Mouse (Mus musculus) left cerebral cortex, adult 18-20 months (tissue): Measurements from ENCODE around the gene 9130213A22Rik. TPM values are rescaled to one million over a fixed set of nuclear protein-coding genes. Genes with fewer than 3 reads are reported as not detected.

Source experiments
- DNase-seq, 2 experiments: peaks; one replicate each; pipeline ENCODE4 v3.0.0; 2021 to 2022; ENCODE audit warnings: low spot score in 2 of 2, mixed read lengths in 1 of 2
- total RNA-seq, 2 experiments: library from RNA; stranded (reverse); gene quantifications; 2 replicates each; pipeline ENCODE4 v1.2.3; 2021

The 9130213A22Rik gene
- total RNA-seq, 2 experiments from 2014 or later, result 0.53 to 0.98 TPM

- DNase-seq, result peak; percentile 95 to 97
Measured at GRCm38 (mm10) chr11:69123693-69124497, 1.5 kb upstream of the 9130213A22Rik start.

- DNase-seq, result peak; percentile 88 to 92
Measured at GRCm38 (mm10) chr11:69123056-69123692, 785 bp upstream of the 9130213A22Rik start.

GRCm38 (mm10) chr11:69121741-69122335, 551 bp downstream of the 9130213A22Rik start:
- DNase-seq, result no peak

- DNase-seq, result no peak
Measured at GRCm38 (mm10) chr11:69121001-69121740, 1.2 kb downstream of the 9130213A22Rik start.

GRCm38 (mm10) chr11:69120221-69121000, 2.0 kb downstream of the 9130213A22Rik start, which contains the start of gene Hes7:
Hes7 (plus strand) TSS chr11:69120404.
- DNase-seq, result no peak

- DNase-seq, result no peak
Measured at GRCm38 (mm10) chr11:69119446-69120155, 2.8 kb downstream of the 9130213A22Rik start.

- peak; percentile 87 to 92 for DNase-seq
Measured at GRCm38 (mm10) chr11:69118765-69119164, 3.6 kb downstream of the 9130213A22Rik start.

- peak; percentile 51 to 58 for DNase-seq
Measured at GRCm38 (mm10) chr11:69117737-69118695, 4.4 kb downstream of the 9130213A22Rik start.

GRCm38 (mm10) chr11:69116843-69117242, 5.5 kb downstream of the 9130213A22Rik start:
- no peak for DNase-seq

- no peak for DNase-seq
Measured at GRCm38 (mm10) chr11:69114621-69115020, 7.8 kb downstream of the 9130213A22Rik start.

GRCm38 (mm10) chr11:69114018-69114417, 8.4 kb downstream of the 9130213A22Rik start:
- no peak for DNase-seq

GRCm38 (mm10) chr11:69111865-69112264, 10.5 kb downstream of the 9130213A22Rik start:
- DNase-seq, result no peak

GRCm38 (mm10) chr11:69111051-69111810, 11.2 kb downstream of the 9130213A22Rik start:
- no peak for DNase-seq

- peak; percentile 86 to 91 for DNase-seq
Measured at GRCm38 (mm10) chr11:69110319-69111046, 11.9 kb downstream of the 9130213A22Rik start.

GRCm38 (mm10) chr11:69109032-69109900, 13.1 kb downstream of the 9130213A22Rik start:
- no peak for DNase-seq

- DNase-seq, result no peak
Measured at GRCm38 (mm10) chr11:69108223-69108622, 14.2 kb downstream of the 9130213A22Rik start.
